Mouse (Mus musculus) hindbrain, embryonic 14.5 days (tissue): ENCODE measurements around the gene Dock2. TPM values are rescaled to one million over a fixed set of nuclear protein-coding genes. Genes with fewer than 3 reads are reported as not detected.
A peak's percentile ranks its signal among the peaks of the same experiment; 100 is the strongest.

ENCODE experiments used
- ATAC-seq: fragments of 200-750 bp; cut with Nextera tagmentation; 2 replicates; pipeline ENCODE4 v1.8.0; 2017; ENCODE audit warnings: moderate number of reproducible peaks, mild to moderate bottlenecking, moderate TSS enrichment, moderate library complexity; ENCODE audit not compliant: low FRiP score
- DNase-seq: peaks from one replicate; pipeline ENCODE4 v3.0.0-alpha.2; 2015; ENCODE audit warnings: low spot score
- H3K27ac ChIP-seq: fragments of 300-500 bp; sonication (generic); 2 replicates; pipeline ENCODE4 v1.5.1; 2014; ENCODE audit warnings: mild to moderate bottlenecking, moderate library complexity
- H3K27me3 ChIP-seq: fragments of 300-500 bp; sonication (generic); 2 replicates; pipeline ENCODE4 v1.6.1; 2014; ENCODE audit warnings: mild to moderate bottlenecking, low read length, mixed read lengths; ENCODE audit not compliant: control insufficient read depth, insufficient read depth
- H3K36me3 ChIP-seq: fragments of 300-500 bp; sonication (generic); replicated peaks from 2 replicates; pipeline ENCODE4 v1.6.1; 2014; ENCODE audit not compliant: control insufficient read depth, insufficient read depth
- H3K4me1 ChIP-seq: fragments of 300-500 bp; sonication (generic); replicated peaks from 2 replicates; pipeline ENCODE4 v1.6.1; 2014; ENCODE audit warnings: antibody characterized with exemption, low read length, mixed read lengths; ENCODE audit not compliant: control insufficient read depth, insufficient read depth
- H3K4me2 ChIP-seq: fragments of 300-500 bp; sonication (generic); replicated peaks from 2 replicates; pipeline ENCODE4 v1.6.1; 2014; ENCODE audit warnings: mild to moderate bottlenecking, moderate library complexity
- H3K4me3 ChIP-seq: fragments of 300-500 bp; sonication (generic); replicated peaks from 2 replicates; pipeline ENCODE4 v1.5.1; 2014; ENCODE audit warnings: mild to moderate bottlenecking, low read length
- H3K9ac ChIP-seq: fragments of 300-500 bp; sonication (generic); 2 replicates; pipeline ENCODE4 v1.6.1; 2014
- H3K9me3 ChIP-seq: fragments of 300-500 bp; sonication (generic); 2 replicates; pipeline ENCODE4 v1.6.1; 2016; ENCODE audit warnings: low read length; ENCODE audit not compliant: control insufficient read depth
- WGBS: fragments of 180-500 bp; shearing (Covaris S2); extraction: QIAGEN DNeasy Blood & Tissue Kit; methylation state at CpG from one replicate; pipeline ENCODE4 v1.1.7; 2014; 5-methylcytosine and 5-hydroxymethylcytosine counted together
- polyA plus RNA-seq: library from polyadenylated mRNA; unstranded; fragments of >200 nt; fragmentation: Nextera tagmentation; extraction: Ambion mirVana; gene quantifications from 2 replicates; pipeline ENCODE4 v1.2.1, GENCODE M21; 2014

Gene Dock2
- polyA plus RNA-seq, 1 experiment from 2014 or later, result 0.84 TPM

DNA sequence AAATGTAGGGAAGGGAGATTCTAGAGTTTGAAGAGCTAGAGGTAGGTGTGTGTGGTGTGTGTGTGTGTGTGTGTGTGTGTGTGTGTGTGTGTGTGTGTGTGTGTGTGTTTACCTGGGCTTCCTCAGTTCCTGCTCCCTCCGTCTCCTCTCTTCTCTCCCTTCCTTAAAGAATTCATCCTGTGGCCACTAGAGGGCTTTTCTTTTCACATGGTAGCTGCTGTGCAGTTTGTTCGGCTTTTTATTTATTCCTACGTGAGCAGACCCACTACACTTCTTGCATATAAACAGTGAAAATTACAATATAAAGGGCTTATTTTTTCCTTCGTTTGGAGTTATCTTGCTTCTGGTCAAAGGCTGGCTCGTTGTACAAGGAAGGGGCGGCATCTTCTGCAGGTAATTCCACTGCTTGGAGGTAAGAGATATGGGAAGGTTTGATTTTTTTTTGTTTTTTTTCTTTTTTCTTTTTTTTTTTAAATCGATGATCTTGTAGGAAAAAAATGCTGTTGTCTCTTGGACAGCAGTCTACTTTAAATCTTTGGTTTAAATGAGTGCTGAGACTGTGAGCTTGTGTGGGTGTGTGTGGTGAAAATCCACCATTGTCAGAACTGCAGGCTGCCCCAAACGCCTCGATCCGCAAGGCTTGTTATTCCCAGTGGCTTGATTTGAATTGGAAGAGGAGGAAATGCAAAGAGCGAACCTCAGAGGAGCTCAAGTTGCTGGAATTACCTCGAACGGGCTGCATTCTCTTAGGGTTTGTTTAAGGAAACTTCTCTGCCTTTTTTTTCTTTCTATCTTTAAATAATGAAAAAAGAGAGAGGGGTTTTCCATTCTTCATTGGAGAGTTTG is 468.9 kb downstream of the Dock2 start, which contains the start of gene Fam196b:
Gene Fam196b (plus strand): TSS at position 289 of the 846 bp plus-strand sequence.
- Histone ChIP-seq H3K4me3 (peak within 1 kb of the TSS; percentile 37), H3K36me3 (no peaks in the 10 kb centered on the region), H3K4me2 (peak within 1 kb of the TSS; percentile 52), H3K4me1 (peaks cover 25% of the 10 kb centered on the region), H3K27me3 (no peaks in the 10 kb centered on the region), H3K9ac (peak within 1 kb of the TSS; percentile 64), H3K27ac (peak within 1 kb of the TSS; percentile 60), H3K9me3 (no peaks in the 10 kb centered on the region)
- ATAC-seq (0 out of 2 replicates have a peak, but pooled peaks have one; percentile 70), DNase-seq (peak; percentile 85)
- WGBS, result under 1% methylated on average over 13 of the region's 13 CpGs

DNA sequence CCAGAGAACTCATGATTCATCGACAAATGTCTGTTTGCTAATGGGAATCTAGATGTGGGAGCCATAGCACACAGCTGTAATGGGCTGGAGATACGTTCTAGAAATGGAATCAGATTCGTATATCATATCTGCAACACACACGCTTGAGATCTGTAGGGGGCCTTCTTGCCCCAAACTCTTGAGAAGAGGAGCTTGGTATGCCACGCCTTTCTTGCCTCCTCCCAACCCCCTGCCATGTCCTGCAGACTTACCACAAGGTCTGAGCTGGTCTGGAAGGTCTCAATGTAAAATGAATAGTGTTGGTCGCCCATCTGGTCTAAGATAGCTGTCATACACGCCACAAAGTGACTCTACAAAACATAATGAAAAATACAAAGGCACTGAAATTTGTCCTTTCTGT is 471.5 kb downstream of the Dock2 start:
- no peak overlapping the region for H3K4me3 ChIP-seq
- no peak overlapping the region for H3K27ac ChIP-seq
- DNase-seq (no peak), ATAC-seq (no peak)
- 89% methylated on average over 7 of the region's 7 CpGs for WGBS
- peaks cover 16% of the 10 kb centered on the region for H3K4me1 ChIP-seq
- no peaks in the 10 kb centered on the region for H3K36me3 ChIP-seq
- H3K9ac ChIP-seq, result no peak overlapping the region
- no peaks in the 10 kb centered on the region for H3K27me3 ChIP-seq
- no peaks in the 10 kb centered on the region for H3K9me3 ChIP-seq
- H3K4me2 ChIP-seq, result no peak overlapping the region

DNA sequence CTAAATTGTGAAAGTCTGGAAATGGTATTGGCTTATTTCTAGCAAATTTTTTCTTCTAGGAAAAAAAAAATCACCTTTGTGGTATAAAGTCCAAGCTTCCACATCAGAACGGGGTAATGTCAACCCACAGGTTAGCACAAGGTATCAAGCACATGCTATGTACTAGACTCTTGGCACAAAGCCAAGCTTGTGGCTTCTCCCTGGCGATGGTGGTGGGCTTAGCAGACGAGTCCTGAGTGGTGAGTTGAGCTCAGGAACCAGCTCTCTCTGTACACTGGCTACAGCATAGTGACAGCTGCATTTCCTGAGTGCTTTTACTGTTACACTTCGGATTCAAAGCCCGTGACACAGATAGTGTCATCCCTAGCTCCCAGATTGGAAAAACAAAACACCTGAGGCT is 472.0 kb downstream of the Dock2 start:
- DNase-seq (no peak), ATAC-seq (no peak)
- H3K9me3 ChIP-seq, result no peaks in the 10 kb centered on the region
- peaks cover 11% of the 10 kb centered on the region for H3K4me1 ChIP-seq
- no peak overlapping the region for H3K4me3 ChIP-seq
- no peaks in the 10 kb centered on the region for H3K36me3 ChIP-seq
- 73% methylated on average over 5 of the region's 5 CpGs for WGBS
- H3K9ac ChIP-seq, result no peak overlapping the region
- H3K27ac ChIP-seq, result no peak overlapping the region
- H3K4me2 ChIP-seq, result no peak overlapping the region
- no peaks in the 10 kb centered on the region for H3K27me3 ChIP-seq

DNA sequence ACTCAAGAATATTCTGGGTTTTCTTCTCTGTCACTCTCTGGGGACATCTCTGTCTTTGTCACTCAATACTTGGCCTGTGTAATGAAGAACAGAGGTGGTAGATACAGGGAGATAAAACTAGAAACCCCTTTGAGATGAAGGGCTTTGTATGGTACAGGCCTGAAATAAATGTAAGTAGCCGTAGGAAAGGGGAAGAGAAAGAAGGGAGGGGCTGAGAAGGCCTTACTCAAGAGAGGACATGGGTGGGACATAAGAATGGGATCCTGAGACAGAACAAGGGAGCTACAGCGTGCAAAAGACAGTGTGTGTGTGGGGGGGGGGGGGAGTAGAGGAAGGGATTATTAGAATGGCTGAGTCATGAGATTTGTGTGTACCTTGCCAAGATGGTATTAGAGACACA is 474.3 kb downstream of the Dock2 start:
- Histone ChIP-seq H3K36me3 (no peaks in the 10 kb centered on the region), H3K4me1 (no peaks in the 10 kb centered on the region), H3K9ac (no peak overlapping the region), H3K9me3 (no peaks in the 10 kb centered on the region), H3K27me3 (no peaks in the 10 kb centered on the region), H3K4me3 (no peak overlapping the region), H3K27ac (no peak overlapping the region), H3K4me2 (no peak overlapping the region)
- DNase-seq (no peak), ATAC-seq (no peak)
- WGBS, result 58% methylated on average over 2 of the region's 2 CpGs

DNA sequence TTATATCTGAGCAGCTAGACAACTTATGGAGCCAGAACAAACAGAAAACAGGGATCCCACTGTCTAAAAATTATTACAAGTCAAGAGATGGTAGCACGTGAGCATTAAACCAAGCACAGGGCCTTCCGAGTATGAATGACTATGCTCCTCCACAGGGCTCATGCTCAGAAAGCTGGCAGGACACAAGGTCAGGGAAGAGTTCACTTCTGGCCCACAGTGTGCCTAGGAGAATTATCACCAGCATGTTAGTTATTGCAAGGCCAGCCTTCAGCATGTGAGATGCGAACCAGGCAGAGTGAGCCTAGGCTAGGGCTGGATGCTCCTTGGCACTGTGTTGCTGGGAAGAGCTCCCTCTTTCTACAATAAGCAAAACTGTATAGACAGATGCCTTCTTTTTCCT is 475.0 kb downstream of the Dock2 start:
- Histone ChIP-seq H3K9ac (no peak overlapping the region), H3K9me3 (no peaks in the 10 kb centered on the region), H3K4me2 (no peak overlapping the region), H3K27ac (no peak overlapping the region), H3K4me3 (no peak overlapping the region), H3K4me1 (no peaks in the 10 kb centered on the region), H3K27me3 (no peaks in the 10 kb centered on the region), H3K36me3 (no peaks in the 10 kb centered on the region)
- DNase-seq (no peak), ATAC-seq (no peak)
- WGBS, result 91% methylated on average over 3 of the region's 3 CpGs

DNA sequence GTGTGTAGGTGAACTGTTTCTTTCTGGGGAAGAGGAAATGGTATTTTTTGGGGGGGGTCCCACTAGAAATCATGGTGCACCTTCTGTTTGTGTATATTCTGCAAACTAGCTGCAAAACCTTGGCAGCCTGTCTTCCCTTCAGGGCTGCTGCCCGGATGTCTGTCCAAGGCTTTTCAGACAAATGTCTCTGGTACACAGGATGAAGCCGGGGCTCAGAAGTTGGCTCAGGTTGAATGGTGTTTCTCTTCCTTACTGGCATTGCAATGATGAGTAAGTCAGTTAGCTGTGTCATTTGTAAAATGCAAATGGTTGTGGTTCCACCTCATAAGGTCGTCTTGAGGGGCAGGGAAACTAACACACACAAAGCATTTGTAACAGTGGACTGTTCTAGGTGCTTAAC is 477.5 kb downstream of the Dock2 start:
- no peak overlapping the region for H3K4me3 ChIP-seq
- no peak overlapping the region for H3K4me2 ChIP-seq
- DNase-seq (no peak), ATAC-seq (no peak)
- H3K27ac ChIP-seq, result no peak overlapping the region
- no peak overlapping the region for H3K9ac ChIP-seq
- H3K36me3 ChIP-seq, result no peaks in the 10 kb centered on the region
- WGBS, result 82% methylated on average over 3 of the region's 3 CpGs
- H3K9me3 ChIP-seq, result no peaks in the 10 kb centered on the region
- H3K27me3 ChIP-seq, result no peaks in the 10 kb centered on the region
- H3K4me1 ChIP-seq, result no peaks in the 10 kb centered on the region

DNA sequence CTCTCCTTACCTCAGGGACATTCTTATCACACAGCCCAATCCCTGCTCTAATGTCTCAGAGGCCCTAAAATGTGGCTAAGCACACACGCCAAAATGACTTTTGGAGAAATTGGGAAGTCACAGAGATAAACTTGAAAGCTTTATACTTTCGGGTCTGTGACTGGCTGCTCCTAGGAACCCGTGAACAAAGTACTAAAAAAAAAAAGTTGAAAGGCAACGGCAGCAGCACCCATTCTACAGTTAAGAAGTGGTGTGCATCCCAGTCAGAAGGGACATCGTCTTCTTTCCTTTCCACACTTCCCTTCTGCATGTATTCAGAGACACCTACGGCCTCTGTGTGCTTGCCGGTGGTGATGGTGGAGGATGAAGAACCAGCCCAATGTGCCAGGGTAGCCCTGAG is 483.6 kb downstream of the Dock2 start:
- no peaks in the 10 kb centered on the region for H3K36me3 ChIP-seq
- 93% methylated on average over 7 of the region's 7 CpGs for WGBS
- DNase-seq, result no peak
- no peak overlapping the region for H3K4me2 ChIP-seq
- H3K27me3 ChIP-seq, result no peaks in the 10 kb centered on the region
- no peak for ATAC-seq
- no peak overlapping the region for H3K9ac ChIP-seq
- H3K4me1 ChIP-seq, result peaks cover 9% of the 10 kb centered on the region; the same call in 1 of the 2 replicates
- no peak overlapping the region for H3K27ac ChIP-seq
- H3K4me3 ChIP-seq, result no peak overlapping the region
- H3K9me3 ChIP-seq, result no peaks in the 10 kb centered on the region

DNA sequence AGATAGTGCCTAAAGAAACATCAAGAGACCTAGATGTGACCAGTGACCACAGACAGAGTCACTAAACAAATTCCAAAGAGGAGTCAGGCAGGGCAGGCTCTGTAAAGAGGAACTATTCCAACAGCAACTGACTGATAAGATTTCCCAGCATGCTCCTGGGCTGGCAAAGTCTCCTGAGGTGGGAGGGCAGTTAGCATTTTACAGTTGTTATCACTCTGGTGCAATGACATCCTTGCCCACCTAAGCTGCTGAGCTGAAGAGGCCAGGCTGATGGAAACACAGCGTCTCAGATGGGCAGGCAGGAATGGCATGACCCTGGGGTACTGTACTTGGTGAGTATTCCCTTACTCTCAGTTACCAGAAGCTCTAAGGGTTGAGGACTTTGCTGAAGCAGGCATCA is 484.1 kb downstream of the Dock2 start:
- H3K9ac ChIP-seq, result no peak overlapping the region
- H3K4me2 ChIP-seq, result no peak overlapping the region
- no peaks in the 10 kb centered on the region for H3K27me3 ChIP-seq
- no peak overlapping the region for H3K27ac ChIP-seq
- no peak for ATAC-seq
- no peak overlapping the region for H3K4me3 ChIP-seq
- no peaks in the 10 kb centered on the region for H3K9me3 ChIP-seq
- WGBS, result 89% methylated on average over 1 of the region's 1 CpGs
- H3K4me1 ChIP-seq, result peaks cover 9% of the 10 kb centered on the region; the same call in 1 of the 2 replicates
- DNase-seq, result no peak
- no peaks in the 10 kb centered on the region for H3K36me3 ChIP-seq

DNA sequence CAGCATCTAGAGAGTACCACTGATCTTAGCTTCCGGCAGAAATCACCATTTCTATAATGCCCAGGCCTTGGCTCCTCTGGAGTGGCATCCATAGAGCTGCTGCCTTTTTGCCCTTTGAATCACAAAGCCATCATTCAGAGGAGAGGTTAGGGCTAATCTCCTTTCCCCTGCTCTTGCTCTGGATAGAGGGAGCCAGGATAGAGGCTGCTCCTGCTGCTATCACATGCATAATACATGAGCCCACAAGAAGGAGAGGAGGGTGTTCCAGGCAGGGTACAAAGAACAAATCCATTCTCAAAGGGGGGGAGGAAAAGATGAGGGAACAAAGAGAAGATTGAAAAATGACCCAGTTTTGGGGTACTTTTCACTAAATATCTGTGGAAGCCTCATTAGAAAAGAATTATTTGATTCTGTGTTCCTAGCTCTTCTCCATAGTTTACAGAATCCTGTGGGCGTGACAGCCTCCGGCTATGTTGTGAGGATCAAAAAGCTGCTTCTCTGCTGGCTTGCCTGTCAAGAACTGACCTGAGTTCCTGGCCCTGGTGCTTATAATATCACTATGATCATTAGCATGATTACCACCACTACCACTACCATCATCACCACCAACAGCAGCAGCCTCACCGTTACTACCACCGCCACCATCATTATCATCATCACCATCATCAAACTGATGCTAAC is 485.9 kb downstream of the Dock2 start:
- peaks cover 9% of the 10 kb centered on the region; the same call in 1 of the 2 replicates for H3K4me1 ChIP-seq
- 40% methylated on average over 5 of the region's 5 CpGs for WGBS
- ATAC-seq, result peak; percentile 77; the same call in 1 of the 2 replicates
- H3K4me2 ChIP-seq, result no peak overlapping the region
- H3K36me3 ChIP-seq, result no peaks in the 10 kb centered on the region
- no peaks in the 10 kb centered on the region for H3K27me3 ChIP-seq
- no peak for DNase-seq
- no peaks in the 10 kb centered on the region for H3K9me3 ChIP-seq
- H3K27ac ChIP-seq, result no peak overlapping the region
- no peak overlapping the region for H3K4me3 ChIP-seq
- no peak overlapping the region for H3K9ac ChIP-seq
